Mouse (Mus musculus): ENCODE measurements at regions not wholly inside any gene's neighbourhood (a gene's known extent, or its start where the extent isn't known, plus 50 kb on each side); places are given as distances from the start of the nearest gene placed in this dataset.

GRCm38 (mm10) chr5:40331237-40331636 lies 576.0 kb upstream of the Hs3st1 start:
- TF ChIP-seq CTCF (IDR thresholded peaks at IDR 0.05; ENCODE audit: low read depth) (no peak), EP300 (IDR thresholded peaks at IDR 0.05; ENCODE audit: low read depth) (no peak)
